7 mouse cellular contexts compared by ENCODE assay signal in the genomic region with DNA sequence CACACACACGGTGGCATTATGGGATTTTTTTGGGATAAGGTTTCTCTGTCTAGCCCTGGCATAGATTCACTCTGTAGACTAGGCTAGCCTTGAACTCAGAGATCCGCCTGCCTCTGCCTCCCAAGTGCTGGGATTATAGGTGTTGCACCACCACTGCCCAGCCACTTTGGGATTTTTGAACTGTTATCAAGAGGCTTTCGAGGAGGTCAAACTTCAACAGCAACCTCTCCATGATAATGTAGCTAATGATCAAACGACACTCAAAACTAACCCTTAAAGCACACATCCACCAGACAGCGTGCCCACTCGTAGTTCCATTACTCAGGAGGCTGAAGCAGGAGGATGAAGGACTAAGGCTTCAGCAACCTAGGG. TPM values are rescaled to one million over a fixed set of nuclear protein-coding genes. Genes with fewer than 3 reads are reported as not detected.
DNase-seq lines count a peak whose midpoint lies in the region; ATAC-seq and TF ChIP-seq lines count a peak whose summit lies in the region.

No protein-coding gene starts in this region.

- no peaks in the 10 kb centered on the region for H3K27me3 ChIP-seq in forebrain, embryonic 12.5 days
- H3K27me3 ChIP-seq in limb, embryonic 11.5 days (ENCODE audit: control insufficient read depth, insufficient read depth, low read length): no peaks in the 10 kb centered on the region

- no peaks in the 10 kb centered on the region for H3K9me3 ChIP-seq in forebrain, embryonic 12.5 days
- no peaks in the 10 kb centered on the region for H3K9me3 ChIP-seq in limb, embryonic 11.5 days (ENCODE audit: control insufficient read depth, low read length)

- WGBS in lung, adult 2 months: 52% methylated on average over 6 of the region's 6 CpGs
- 90% methylated on average over 6 of the region's 6 CpGs for WGBS in forebrain, embryonic 12.5 days
- WGBS in limb, embryonic 11.5 days: 85% methylated on average over 6 of the region's 6 CpGs
- WGBS in olfactory bulb, adult 2 months: 80% methylated on average over 6 of the region's 6 CpGs

- peaks cover 25% of the 10 kb centered on the region for H3K36me3 ChIP-seq in forebrain, embryonic 12.5 days (replicated peaks)
- H3K36me3 ChIP-seq in limb, embryonic 11.5 days (ENCODE audit: control insufficient read depth, insufficient read depth, low read length): peaks cover 9% of the 10 kb centered on the region; the same call in 1 of the 2 replicates

- peak overlapping the region; percentile 97 for H3K4me2 ChIP-seq in forebrain, embryonic 12.5 days
- peak overlapping the region; percentile 95; the same call in 1 of the 2 replicates for H3K4me2 ChIP-seq in limb, embryonic 11.5 days (ENCODE audit: low read depth, severe bottlenecking)

- ATAC-seq in forebrain, embryonic 12.5 days (ENCODE audit: low FRiP score): no peak
- ATAC-seq in limb, embryonic 11.5 days (ENCODE audit: insufficient number of reproducible peaks, low FRiP score, low TSS enrichment, low read depth): no peak
- ATAC-seq in frontal cortex, adult (ENCODE audit: low TSS enrichment): no peak

- H3K9ac ChIP-seq in forebrain, embryonic 12.5 days: peak overlapping the region; percentile 71; the same call in 1 of the 2 replicates
- no peak overlapping the region for H3K9ac ChIP-seq in limb, embryonic 11.5 days (ENCODE audit: low read length)

- TF ChIP-seq POLR2A in lung, adult 2 months (IDR thresholded peaks at IDR 0.05; ENCODE audit: borderline replicate concordance, extremely low read depth, low read depth, low read length): no peak
- no peak for TF ChIP-seq POLR2A in olfactory bulb, adult 2 months (IDR thresholded peaks at IDR 0.05; ENCODE audit: insufficient read depth, low read depth, low read length)

- H3K4me1 ChIP-seq in lung, adult 2 months (ENCODE audit: control insufficient read depth, insufficient read depth, low read length): peaks cover 17% of the 10 kb centered on the region
- H3K4me1 ChIP-seq in forebrain, embryonic 12.5 days: peaks cover 56% of the 10 kb centered on the region
- peaks cover 12% of the 10 kb centered on the region; the same call in 1 of the 2 replicates for H3K4me1 ChIP-seq in limb, embryonic 11.5 days (ENCODE audit: control insufficient read depth, insufficient read depth, low read length)
- peaks cover 49% of the 10 kb centered on the region for H3K4me1 ChIP-seq in olfactory bulb, adult 2 months (ENCODE audit: control insufficient read depth, insufficient read depth, low read length)

- H3K4me3 ChIP-seq in lung, adult 2 months (replicated peaks; ENCODE audit: extremely low read depth, low read depth, low read length): peak overlapping the region; percentile 94
- peak overlapping the region; percentile 54 for H3K4me3 ChIP-seq in forebrain, embryonic 12.5 days (replicated peaks)
- H3K4me3 ChIP-seq in limb, embryonic 11.5 days (ENCODE audit: low read depth, low read length): peak overlapping the region; percentile 56
- peak overlapping the region; percentile 45; the same call in 1 of the 2 replicates for H3K4me3 ChIP-seq in olfactory bulb, adult 2 months (ENCODE audit: insufficient read depth, low read depth, low read length)

- peak overlapping the region; percentile 85 for H3K27ac ChIP-seq in forebrain, embryonic 12.5 days
- H3K27ac ChIP-seq in limb, embryonic 11.5 days (replicated peaks; ENCODE audit: low read depth, low read length): no peak overlapping the region
- peak overlapping the region; percentile 96 for H3K27ac ChIP-seq in olfactory bulb, adult 2 months (ENCODE audit: insufficient read depth, low read depth, low read length)

- TF ChIP-seq CTCF in lung, adult 2 months (IDR thresholded peaks at IDR 0.05; ENCODE audit: insufficient read depth, low read length): no peak
- TF ChIP-seq CTCF in olfactory bulb, adult 2 months (IDR thresholded peaks at IDR 0.05; ENCODE audit: insufficient read depth, low read depth, low read length): no peak

- no peak for DNase-seq in lung, adult 2 months
- no peak for DNase-seq in lung, postnatal 4 days
- no peak for DNase-seq in limb, embryonic 11.5 days (ENCODE audit: low spot score)
- no peak for DNase-seq in adrenal gland, adult (ENCODE audit: inconsistent age in 2 of 2, low spot score in 1 of 2)

RNA-seq across cellular contexts. Expression of a gene that starts 0.5 kb away (rescaled TPM):
- polyA plus RNA-seq in lung, adult 2 months (2012; rRNA removed): 20.2 and 22.4 TPM in 2 replicates
- 4.5 and 7.7 TPM in 2 replicates for polyA plus RNA-seq in forebrain, embryonic 12.5 days (2016; fragmentation: Nextera tagmentation; extraction: Ambion mirVana)
- polyA plus RNA-seq in limb, embryonic 11.5 days (2014; fragmentation: Nextera tagmentation; extraction: Ambion mirVana): 5.3 and 5.5 TPM in 2 replicates
- not detected in 2 replicates for polyA plus RNA-seq in olfactory bulb, adult 2 months (2012; ENCODE audit: insufficient read depth, insufficient read length, low replicate concordance, missing spikeins)

RNA-seq across cellular contexts. Expression of a gene that starts 6.1 kb away (rescaled TPM):
- polyA plus RNA-seq in lung, adult 2 months (2012; rRNA removed): 117 and 218 TPM in 2 replicates
- 559 and 592 TPM in 2 replicates for polyA plus RNA-seq in forebrain, embryonic 12.5 days (2016; fragmentation: Nextera tagmentation; extraction: Ambion mirVana)
- polyA plus RNA-seq in limb, embryonic 11.5 days (2014; fragmentation: Nextera tagmentation; extraction: Ambion mirVana): 724 and 825 TPM in 2 replicates
- polyA plus RNA-seq in olfactory bulb, adult 2 months (2012; ENCODE audit: insufficient read depth, insufficient read length, low replicate concordance, missing spikeins): 644 TPM in 1 of 2 replicates, not detected in the other

RNA-seq across cellular contexts. Expression of a gene that starts 21.3 kb away (rescaled TPM):
- polyA plus RNA-seq in lung, adult 2 months (2012; rRNA removed): 58.1 and 73.2 TPM in 2 replicates
- 199 and 221 TPM in 2 replicates for polyA plus RNA-seq in forebrain, embryonic 12.5 days (2016; fragmentation: Nextera tagmentation; extraction: Ambion mirVana)
- 152 and 153 TPM in 2 replicates for polyA plus RNA-seq in limb, embryonic 11.5 days (2014; fragmentation: Nextera tagmentation; extraction: Ambion mirVana)
- polyA plus RNA-seq in olfactory bulb, adult 2 months (2012; ENCODE audit: insufficient read depth, insufficient read length, low replicate concordance, missing spikeins): 225 TPM in 1 of 2 replicates, not detected in the other

RNA-seq across cellular contexts. Expression of a gene that starts 21.4 kb away (rescaled TPM):
- 3.5 and 6.7 TPM in 2 replicates for polyA plus RNA-seq in lung, adult 2 months (2012; rRNA removed)
- 233 and 244 TPM in 2 replicates for polyA plus RNA-seq in forebrain, embryonic 12.5 days (2016; fragmentation: Nextera tagmentation; extraction: Ambion mirVana)
- polyA plus RNA-seq in limb, embryonic 11.5 days (2014; fragmentation: Nextera tagmentation; extraction: Ambion mirVana): 243 and 249 TPM in 2 replicates
- polyA plus RNA-seq in olfactory bulb, adult 2 months (2012; ENCODE audit: insufficient read depth, insufficient read length, low replicate concordance, missing spikeins): not detected in 2 replicates

RNA-seq across cellular contexts. Expression of a gene that starts 28.4 kb away (rescaled TPM):
- polyA plus RNA-seq in lung, adult 2 months (2012; rRNA removed): 26.2 and 35.8 TPM in 2 replicates
- 3.3 and 4.0 TPM in 2 replicates for polyA plus RNA-seq in forebrain, embryonic 12.5 days (2016; fragmentation: Nextera tagmentation; extraction: Ambion mirVana)
- polyA plus RNA-seq in limb, embryonic 11.5 days (2014; fragmentation: Nextera tagmentation; extraction: Ambion mirVana): 0.91 and 1.0 TPM in 2 replicates
- polyA plus RNA-seq in olfactory bulb, adult 2 months (2012; ENCODE audit: insufficient read depth, insufficient read length, low replicate concordance, missing spikeins): not detected in 2 replicates
